Mouse (Mus musculus): ENCODE measurements around the gene Cyp2j6. TPM values are rescaled to one million over a fixed set of nuclear protein-coding genes. Genes with fewer than 3 reads are reported as not detected.

Cyp2j6 gene
- polyA plus RNA-seq (2012): 0.16 and 0.21 TPM in 2 replicates

DNA sequence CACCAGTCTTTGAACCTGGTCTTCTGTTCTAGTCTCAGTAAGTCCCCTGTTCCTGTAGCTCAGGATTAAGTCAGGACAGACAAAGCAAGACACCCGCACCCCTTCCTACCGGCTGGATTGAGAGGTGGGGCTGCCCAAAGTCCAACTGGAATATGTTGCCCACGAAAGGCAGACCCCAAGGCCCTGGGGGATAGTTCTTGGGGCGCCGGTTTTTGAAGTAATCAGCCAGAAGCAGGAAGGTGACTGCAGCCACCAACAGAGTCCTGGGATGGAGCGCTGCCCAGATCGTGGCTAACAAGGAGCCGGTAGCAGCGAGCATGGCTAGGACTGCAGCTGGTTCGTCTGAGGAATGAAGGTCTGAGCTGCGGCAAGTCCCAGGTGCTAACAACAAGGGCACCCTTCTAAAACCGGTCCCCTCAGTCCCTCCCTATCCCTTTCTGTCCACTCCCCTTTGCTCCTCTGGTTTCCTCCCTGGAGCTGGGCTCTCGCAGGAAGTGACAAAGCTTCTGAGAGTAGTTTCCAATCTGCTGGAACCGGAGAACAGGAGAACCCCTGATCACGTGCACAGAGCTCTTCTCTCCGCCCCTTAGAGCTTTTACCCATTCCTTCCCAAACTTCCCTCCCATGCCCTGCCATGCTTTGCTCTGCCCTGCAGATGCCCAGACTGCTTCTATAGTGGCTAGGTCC lies at the start of gene Cyp2j6:
Gene Cyp2j6, minus strand, starts transcription at position 529 of the 687 bp plus-strand sequence.

GRCm38 (mm10) chr4:96590911-96591790 lies 37.7 kb upstream of the Cyp2j6 start, which contains the start of gene Cyp2j9:
TSS of gene Cyp2j9 (minus strand) at chr4:96591578.

GRCm38 (mm10) chr4:96507286-96507685 lies 46.2 kb downstream of the Cyp2j6 start, which contains the start of gene Cyp2j8:
TSS of gene Cyp2j8 (minus strand) at chr4:96507386.

Other genes starting within 250 kb of the Cyp2j6 start
- gene Cyp2j11, start 205.0 kb downstream of the Cyp2j6 start, polyA plus RNA-seq (2012): not detected in 2 replicates
- not detected in 2 replicates for gene Cyp2j8, start 46.3 kb downstream of the Cyp2j6 start, polyA plus RNA-seq (2012)
- 0.10 and 0.12 TPM in 2 replicates for gene Cyp2j9, start 37.9 kb upstream of the Cyp2j6 start, polyA plus RNA-seq (2012)
- not detected in 2 replicates for gene Cyp2j5, start 110.5 kb upstream of the Cyp2j6 start, polyA plus RNA-seq (2012)
- not detected in 2 replicates for gene Gm12695, start 231.5 kb upstream of the Cyp2j6 start, polyA plus RNA-seq (2012)

All from megakaryocyte-erythroid progenitor cell, adult 5 weeks (primary cell).